Mouse (Mus musculus): ENCODE data around the gene Gm3159.
"Not testable (repeated sequence)": the region's sequence is repeated elsewhere in the genome, so short reads cannot be mapped to it uniquely, and the experiment has no call there.

The Gm3159 gene

DNA sequence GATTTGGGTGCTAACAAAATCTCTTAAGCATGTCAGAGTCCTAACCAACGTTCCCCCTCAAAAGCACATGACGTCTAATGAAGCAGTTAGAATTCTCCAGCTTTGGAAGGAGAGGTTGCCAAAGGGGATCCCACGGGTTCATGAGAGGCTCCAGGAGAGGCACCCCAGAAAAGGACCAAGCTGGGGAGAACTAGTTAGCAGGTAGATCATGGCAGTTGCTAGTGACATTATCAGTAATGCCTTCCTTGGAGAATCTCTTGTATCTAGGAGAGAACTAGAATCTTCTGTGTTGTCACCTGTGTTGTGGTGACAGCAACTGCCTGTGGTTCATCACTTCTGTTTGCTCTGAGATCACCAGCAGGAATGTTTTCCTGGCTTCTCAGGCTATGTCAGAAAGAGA, at the start of gene Gm3159:
Gm3159 (plus strand) TSS at position 301 of the 400 bp plus-strand sequence.
- DNase-seq (ENCODE audit: low read depth): not testable (repeated sequence)

GRCm38 (mm10) chr14:4368991-4369390, 28.3 kb upstream of the Gm3159 start:
- not testable (repeated sequence) for DNase-seq (ENCODE audit: low read depth)

DNA sequence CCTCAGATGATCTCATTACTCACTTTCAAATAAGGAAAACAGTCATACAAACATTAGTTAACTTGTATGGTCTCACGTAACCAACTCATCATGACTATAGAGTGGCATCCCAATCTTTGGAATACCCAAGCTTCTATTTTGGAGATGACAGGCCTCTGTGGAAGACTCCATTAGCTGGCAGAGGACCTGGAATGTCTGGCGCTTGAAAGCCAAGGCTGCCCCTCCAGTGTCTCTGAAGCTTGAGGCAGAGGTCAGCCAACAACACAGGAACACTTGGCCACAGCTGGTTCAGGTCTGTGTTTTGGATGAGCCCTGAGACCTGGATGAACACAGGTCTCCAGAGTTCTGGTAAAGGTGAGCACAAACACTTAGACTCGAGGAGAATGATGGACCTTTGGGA, 27.6 kb upstream of the Gm3159 start:
- not testable (repeated sequence) for DNase-seq (ENCODE audit: low read depth)

- not testable (repeated sequence) for DNase-seq (ENCODE audit: low read depth)
Measured at GRCm38 (mm10) chr14:4377871-4378270, 19.5 kb upstream of the Gm3159 start.

DNA sequence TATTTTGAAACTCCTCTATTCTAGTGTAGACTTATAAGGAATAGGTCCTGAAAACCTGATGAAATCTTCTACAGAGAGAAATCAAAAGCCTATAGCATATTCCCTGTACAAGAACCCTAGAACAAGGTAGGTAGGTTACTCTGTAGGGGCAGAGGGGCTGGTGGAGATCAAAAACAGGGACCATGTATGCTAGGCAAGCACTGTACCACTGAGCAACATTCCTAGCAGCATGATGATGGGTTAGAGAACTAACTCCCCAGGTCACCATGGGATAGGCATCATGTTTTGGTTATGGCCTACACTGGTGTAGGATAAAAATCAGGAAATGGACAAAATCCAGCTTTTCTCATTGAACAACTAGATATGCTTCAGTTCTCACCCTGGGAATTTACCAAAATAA, 11.7 kb upstream of the Gm3159 start:
- not testable (repeated sequence) for DNase-seq (ENCODE audit: low read depth)

GRCm38 (mm10) chr14:4392841-4393530, 4.3 kb upstream of the Gm3159 start:
- DNase-seq (ENCODE audit: low read depth): not testable (repeated sequence)

GRCm38 (mm10) chr14:4398624-4399023, 1.3 kb downstream of the Gm3159 start:
- not testable (repeated sequence) for DNase-seq (ENCODE audit: low read depth)

GRCm38 (mm10) chr14:4400115-4400789, 2.9 kb downstream of the Gm3159 start:
- DNase-seq (ENCODE audit: low read depth): not testable (repeated sequence)

DNA sequence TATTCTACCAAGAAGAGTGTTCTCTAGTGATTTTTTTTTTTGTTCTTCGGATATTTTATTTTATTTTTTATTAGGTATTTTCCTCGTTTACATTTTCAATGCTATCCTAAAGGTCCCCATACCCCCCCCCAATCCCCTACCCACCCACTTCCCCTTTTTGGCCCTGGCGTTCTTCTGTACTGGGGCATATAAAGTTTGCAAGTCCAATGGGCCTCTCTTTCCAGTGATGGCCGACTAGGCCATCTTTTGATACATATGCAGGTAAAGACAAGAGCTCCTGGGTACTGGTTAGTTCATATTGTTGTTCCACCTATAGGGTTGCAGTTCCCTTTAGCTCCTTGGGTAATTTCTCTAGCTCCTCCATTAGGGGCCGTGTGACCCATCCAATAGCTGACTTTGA, 3.9 kb downstream of the Gm3159 start:
- DNase-seq (ENCODE audit: low read depth): not testable (repeated sequence)

- DNase-seq (ENCODE audit: low read depth): not testable (repeated sequence)
Measured at GRCm38 (mm10) chr14:4403840-4404239, 6.5 kb downstream of the Gm3159 start.

- not testable (repeated sequence) for DNase-seq (ENCODE audit: low read depth)
Measured at GRCm38 (mm10) chr14:4409939-4410338, 12.6 kb downstream of the Gm3159 start.

DNA sequence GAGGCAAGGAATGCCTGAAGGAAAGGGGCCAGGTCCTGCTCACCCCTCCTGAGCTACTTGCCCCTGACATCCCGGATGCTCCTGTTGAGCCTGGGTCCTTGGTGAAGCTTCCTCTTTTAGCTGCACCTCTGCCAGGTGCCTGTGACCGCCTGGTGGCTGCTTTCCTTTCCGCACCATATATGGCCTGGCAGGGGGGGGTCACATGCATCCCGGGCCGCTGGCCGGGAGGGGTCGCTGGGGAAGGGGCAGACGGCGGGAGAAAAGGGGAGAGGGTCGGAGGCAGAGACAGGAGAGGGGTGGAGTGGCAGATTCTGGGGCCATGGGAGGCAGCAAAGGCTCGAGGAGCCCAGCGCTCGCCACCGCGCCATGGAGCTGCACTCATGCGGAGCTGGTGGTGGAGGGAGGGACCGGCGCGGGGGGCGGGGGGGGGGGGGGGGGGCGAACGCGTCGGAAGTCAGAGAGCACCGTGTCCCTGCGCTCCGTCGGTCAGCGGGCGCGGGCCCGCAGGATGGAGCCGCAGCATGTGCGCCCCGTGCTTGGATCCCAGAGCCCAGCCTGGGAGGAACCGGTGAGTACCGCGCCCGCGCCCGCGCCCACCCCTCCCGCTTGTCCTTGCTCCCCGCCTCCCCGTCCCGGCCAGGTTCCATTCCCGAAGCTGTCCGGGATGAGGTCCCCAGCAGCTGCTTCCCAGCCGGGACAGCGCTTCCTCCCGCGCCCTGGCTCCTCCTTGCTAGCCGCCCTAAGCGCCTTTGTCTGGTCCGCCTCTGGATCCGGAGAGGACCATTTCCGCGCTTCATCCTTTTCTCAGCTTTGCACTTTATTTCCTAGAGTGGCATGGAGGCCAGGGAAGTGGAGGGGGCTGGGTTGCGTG, 17.9 kb downstream of the Gm3159 start, which contains the start of gene Gm3164:
Gm3164 (plus strand) TSS at position 484 of the 871 bp plus-strand sequence.
- DNase-seq (ENCODE audit: low read depth): not testable (repeated sequence)

- not testable (repeated sequence) for DNase-seq (ENCODE audit: low read depth)
Measured at GRCm38 (mm10) chr14:4430692-4431091, 33.4 kb downstream of the Gm3159 start, which contains the start of gene Gm3173. TSS of gene Gm3173 (plus strand) at chr14:4430992.

Data from 416B (cell line).